Mouse (Mus musculus) inflammation-experienced regulatory T-cells (primary cell): Measurements from ENCODE around the gene Olfr305. TPM values are rescaled to one million over a fixed set of nuclear protein-coding genes. Genes with fewer than 3 reads are reported as not detected.

Experiments used
- polyA plus RNA-seq, 2 experiments: library from polyadenylated mRNA; unstranded; fragments of 100-300 nt; shearing (Covaris generic); gene quantifications; one replicate each; pipeline ENCODE4 v1.2.1; 2017

Olfr305 gene
- polyA plus RNA-seq = not detected

DNA sequence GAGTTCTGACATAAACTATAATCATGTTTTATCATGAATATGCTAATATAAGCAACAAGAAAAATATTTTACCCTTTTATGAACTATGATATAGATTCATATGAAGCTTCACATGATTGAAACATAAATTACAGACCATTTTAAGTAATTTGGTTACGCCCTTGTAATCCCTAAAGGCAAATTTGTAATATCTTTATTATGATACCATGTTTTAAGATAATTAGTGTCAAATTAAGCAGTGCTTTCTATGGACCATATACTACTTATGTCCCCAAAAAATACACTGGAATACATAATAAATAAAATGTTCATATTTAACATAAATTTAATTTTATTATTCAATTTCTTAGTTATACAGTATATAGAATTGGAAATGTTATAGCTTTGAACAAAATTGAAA lies at the start of gene Olfr305:
Gene Olfr305 (minus strand): TSS at position 101 of the 400 bp plus-strand sequence.

DNA sequence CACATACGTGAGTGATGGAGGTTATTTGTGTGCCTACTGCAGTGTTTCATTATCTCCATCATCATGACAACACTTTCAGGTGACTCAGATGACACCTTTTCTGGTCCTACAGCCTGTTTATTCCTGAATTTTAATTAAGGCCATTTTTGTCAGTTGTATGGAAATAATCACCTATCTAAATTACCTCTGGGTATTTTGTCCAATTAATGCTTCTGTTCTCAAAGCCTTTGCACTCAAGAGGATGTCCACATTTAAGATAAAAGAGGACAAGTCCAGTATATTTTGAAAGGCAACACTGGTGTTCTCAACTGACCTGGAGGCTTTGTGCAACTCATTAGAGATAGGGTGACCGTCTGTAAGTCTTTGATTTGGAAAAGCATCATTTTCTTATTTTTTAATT lies 36.8 kb upstream of the Olfr305 start, which contains the start of gene Olfr301:
Gene Olfr301 (plus strand): TSS at position 301 of the 400 bp plus-strand sequence.

DNA sequence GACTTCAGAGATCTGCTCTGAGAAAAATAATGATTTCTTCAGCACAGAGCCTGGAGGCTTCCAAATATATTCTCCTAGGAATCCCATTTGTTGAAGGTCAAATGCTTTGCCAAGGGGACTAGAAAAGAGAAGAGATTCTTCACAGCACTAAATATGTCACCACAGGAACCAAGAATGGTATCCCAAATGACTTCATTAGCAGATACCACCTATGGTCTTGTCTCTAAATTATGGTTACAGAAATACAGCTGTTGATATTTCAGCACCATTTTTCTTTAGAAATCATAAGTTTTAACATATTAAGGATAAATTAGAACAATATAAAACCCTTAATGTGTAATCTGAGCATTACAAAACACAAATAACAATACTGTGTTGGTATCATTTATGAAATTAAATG lies 31.0 kb upstream of the Olfr305 start, which contains the start of gene Olfr303:
Gene Olfr303 (minus strand): TSS at position 101 of the 400 bp plus-strand sequence.

DNA sequence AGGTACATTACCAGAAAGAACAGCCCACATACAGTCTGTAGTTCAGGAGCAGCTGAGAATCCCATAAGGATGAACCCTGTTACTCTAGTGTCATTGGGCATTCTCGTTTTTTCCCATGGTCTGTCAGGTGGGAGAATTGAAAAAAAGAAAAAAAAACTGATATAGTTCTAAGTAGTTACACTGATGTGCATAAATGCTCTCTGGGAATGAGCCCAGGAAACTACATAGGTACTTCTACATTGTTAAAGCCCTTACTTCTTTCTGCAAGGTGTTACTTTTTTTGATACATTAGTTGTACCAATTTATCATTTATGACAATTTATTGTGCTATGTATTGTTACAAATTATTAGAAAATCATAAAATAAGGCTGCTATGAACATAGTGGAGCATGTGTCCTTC lies 19.8 kb upstream of the Olfr305 start, which contains the start of gene Olfr304:
Gene Olfr304 (minus strand): TSS at position 101 of the 400 bp plus-strand sequence.

DNA sequence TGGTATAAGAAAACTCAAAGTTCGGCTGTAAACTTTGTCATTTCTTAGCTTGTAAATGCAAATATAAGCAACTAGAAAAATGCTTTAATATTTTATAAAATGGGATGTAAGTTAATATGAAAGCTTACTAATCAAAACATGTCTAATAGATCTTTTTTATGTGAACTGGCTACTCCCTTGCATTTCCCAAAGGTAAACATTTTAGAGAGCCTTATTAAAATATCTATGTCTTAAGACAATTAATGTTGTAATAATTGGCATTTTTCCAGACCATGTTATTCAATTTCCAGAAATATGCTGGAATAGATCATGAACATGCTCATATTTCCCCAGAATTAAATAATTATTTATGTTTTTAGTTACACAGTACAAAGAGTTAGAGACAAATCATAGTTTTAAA lies 29.2 kb downstream of the Olfr305 start, which contains the start of gene Olfr307:
Gene Olfr307 (minus strand): TSS at position 101 of the 400 bp plus-strand sequence.

DNA sequence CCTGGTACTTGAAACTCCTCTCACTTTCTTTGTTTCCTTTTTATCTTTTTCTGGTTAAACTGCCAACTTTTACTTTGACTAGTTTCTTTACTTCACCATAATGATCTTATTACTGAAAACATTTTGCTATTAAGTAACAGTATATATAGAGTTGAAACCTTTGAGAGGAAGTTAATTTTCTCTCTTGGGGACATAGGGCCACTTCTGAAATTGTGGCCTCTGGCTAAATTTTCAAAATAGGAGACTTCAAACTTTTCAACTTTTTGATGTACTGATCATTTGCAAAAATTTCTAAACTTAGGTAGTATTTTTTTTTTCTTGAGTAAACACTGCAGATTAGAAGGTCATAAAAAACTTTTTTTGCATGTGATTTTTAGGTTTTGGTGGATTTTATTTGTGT lies 41.2 kb downstream of the Olfr305 start, which contains the start of gene Olfr308:
Gene Olfr308 (minus strand): TSS at position 101 of the 400 bp plus-strand sequence.

DNA sequence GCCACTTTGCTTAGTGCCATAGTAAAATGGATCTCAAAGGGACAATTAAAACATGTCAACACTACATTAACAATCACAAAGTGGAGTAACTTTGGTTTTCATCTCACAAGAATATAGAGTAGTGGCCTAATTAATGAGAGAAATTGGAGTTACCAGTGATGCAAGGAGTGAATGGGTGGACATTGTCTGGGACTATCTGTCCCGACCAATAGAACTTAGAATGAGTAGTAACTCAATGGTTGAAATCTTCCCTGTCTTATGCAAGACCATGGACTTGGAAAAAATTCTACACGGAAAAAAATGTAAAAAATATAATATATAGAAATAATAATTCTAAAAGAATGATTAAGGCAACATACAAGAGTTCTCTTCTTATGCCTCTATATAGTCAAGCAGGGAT lies 53.1 kb downstream of the Olfr305 start, which contains the start of gene Olfr309:
Gene Olfr309 (minus strand): TSS at position 101 of the 400 bp plus-strand sequence.

Other genes starting within 250 kb of the Olfr305 start
- gene Vmn2r75, start 195.2 kb downstream of the Olfr305 start, polyA plus RNA-seq = under 1 TPM in 1 of 2 experiments, not detected in 1; 0.10 TPM
- gene Vmn2r76, start 120.6 kb downstream of the Olfr305 start, polyA plus RNA-seq = under 1 TPM; 0.06 to 0.59 TPM
- gene Olfr310, start 89.8 kb downstream of the Olfr305 start, polyA plus RNA-seq = under 1 TPM in 1 of 2 experiments, not detected in 1; 0.69 TPM
- gene Olfr309, start 53.2 kb downstream of the Olfr305 start, polyA plus RNA-seq = not detected
- not detected for gene Olfr308, start 41.3 kb downstream of the Olfr305 start, polyA plus RNA-seq
- under 1 TPM in 1 of 2 experiments, not detected in 1; 0.08 TPM for gene Olfr307, start 29.3 kb downstream of the Olfr305 start, polyA plus RNA-seq
- gene Olfr304, start 19.7 kb upstream of the Olfr305 start, polyA plus RNA-seq = under 1 TPM in 1 of 2 experiments, not detected in 1; 0.48 TPM
- not detected for gene Olfr303, start 30.9 kb upstream of the Olfr305 start, polyA plus RNA-seq
- gene Olfr301, start 36.9 kb upstream of the Olfr305 start, polyA plus RNA-seq = not detected
- gene Olfr299, start 93.0 kb upstream of the Olfr305 start, polyA plus RNA-seq = under 1 TPM in 1 of 2 experiments, not detected in 1; 0.07 TPM
- not detected for gene Olfr298, start 125.6 kb upstream of the Olfr305 start, polyA plus RNA-seq
- not detected for gene Olfr297, start 153.0 kb upstream of the Olfr305 start, polyA plus RNA-seq
- gene Olfr295, start 216.9 kb upstream of the Olfr305 start, polyA plus RNA-seq = under 1 TPM; 0.16 to 0.22 TPM
- gene Olfr294, start 249.7 kb upstream of the Olfr305 start, polyA plus RNA-seq = not detected